Mouse (Mus musculus) CH12.LX (cell line): ENCODE results near the gene Sec14l3. TPM values are rescaled to one million over a fixed set of nuclear protein-coding genes. Genes with fewer than 3 reads are reported as not detected.

Experiments
- DNase-seq: peaks from one replicate; pipeline ENCODE4 v3.0.0-alpha.2; 2013; ENCODE audit errors: extremely low read depth
- H3K27ac ChIP-seq: 2 replicates; pipeline ENCODE4 v1.5.1; 2012; ENCODE audit warnings: low read depth, mild to moderate bottlenecking, control low read depth, moderate library complexity; ENCODE audit not compliant: insufficient read depth
- H3K27me3 ChIP-seq: replicated peaks from 2 replicates; pipeline ENCODE3; 2012; ENCODE audit warnings: inconsistent platforms
- H3K36me3 ChIP-seq, 2 experiments: replicated peaks in 1 of 2; 2 replicates each; pipeline versions ENCODE3 to v1.6.1; 2012; ENCODE audit warnings: inconsistent platforms in 1 of 2, low read length in 1 of 2, mild to moderate bottlenecking in 1 of 2, mixed read lengths in 1 of 2, moderate library complexity in 1 of 2; ENCODE audit not compliant: control insufficient read depth in 1 of 2, insufficient read depth in 1 of 2
- H3K4me1 ChIP-seq, 2 experiments: 2 replicates each; pipeline ENCODE4 v1.6.1; 2012; ENCODE audit warnings: inconsistent platforms in 1 of 2, moderate library complexity in 1 of 2; ENCODE audit not compliant: insufficient read depth in 2 of 2, control insufficient read depth in 1 of 2
- H3K4me2 ChIP-seq: 2 replicates; pipeline ENCODE4 v1.6.1; 2012; ENCODE audit warnings: low read depth, mild to moderate bottlenecking, control low read depth; ENCODE audit not compliant: poor library complexity, insufficient read depth, severe bottlenecking
- H3K4me3 ChIP-seq, 3 experiments: fragments of 150-350 bp in 1 of 3; sonication (generic) in 1 of 3; replicated peaks in 1 of 3; 2 replicates each; pipeline versions ENCODE3 to v1.5.1; 2011 to 2012; ENCODE audit warnings: low read depth in 2 of 3, low read length in 2 of 3, mild to moderate bottlenecking in 2 of 3, moderate library complexity in 2 of 3, control low read depth in 1 of 3, improper control_type of control experiment in 1 of 3, inconsistent platforms in 1 of 3, mixed read lengths in 1 of 3; ENCODE audit not compliant: poor library complexity in 1 of 3
- H3K79me2 ChIP-seq: replicated peaks from 2 replicates; pipeline ENCODE4 v1.6.1; 2012; ENCODE audit warnings: mild to moderate bottlenecking, moderate library complexity; ENCODE audit not compliant: control insufficient read depth, poor library complexity, insufficient read depth, severe bottlenecking; ENCODE audit errors: extremely low read depth
- H3K9ac ChIP-seq: 2 replicates; pipeline ENCODE4 v1.6.1; 2012; ENCODE audit warnings: low read depth, mild to moderate bottlenecking, control low read depth, moderate library complexity; ENCODE audit not compliant: insufficient read depth
- H3K9me3 ChIP-seq: replicated peaks from 2 replicates; pipeline ENCODE3; 2012; ENCODE audit warnings: low read length, inconsistent platforms, mixed read lengths
- BHLHE40 ChIP-seq: IDR thresholded peaks from 2 replicates; pipeline ENCODE4 v1.6.1; 2011; ENCODE audit warnings: mild to moderate bottlenecking, low read depth, low read length, improper control_type of control experiment
- CHD1 ChIP-seq: IDR thresholded peaks from 2 replicates; pipeline ENCODE4 v1.6.1; 2012; ENCODE audit warnings: low read depth, low read length, improper control_type of control experiment, inconsistent platforms
- CHD2 ChIP-seq: IDR thresholded peaks from 2 replicates; pipeline ENCODE4 v1.6.1; 2011; ENCODE audit warnings: low read length, improper control_type of control experiment
- CTCF ChIP-seq, 2 experiments: IDR thresholded peaks in 1 of 2; conservative IDR thresholded peaks in 1 of 2; 2 replicates each; pipeline ENCODE4 v1.5.1; 2011 to 2012; ENCODE audit warnings: low read depth in 2 of 2, low read length in 2 of 2, improper control_type of control experiment in 1 of 2, inconsistent platforms in 1 of 2, mild to moderate bottlenecking in 1 of 2, moderate library complexity in 1 of 2
- E2F4 ChIP-seq: IDR thresholded peaks from 2 replicates; pipeline ENCODE4 v1.6.1; 2011; ENCODE audit warnings: low read depth, low read length, improper control_type of control experiment; ENCODE audit not compliant: insufficient replicate concordance
- ELF1 ChIP-seq: IDR thresholded peaks from 2 replicates; pipeline ENCODE4 v1.6.1; 2014; ENCODE audit warnings: low read depth, mild to moderate bottlenecking, inconsistent platforms, low read length, improper control_type of control experiment
- EP300 ChIP-seq: IDR thresholded peaks from 2 replicates; pipeline ENCODE4 v1.6.1; 2011; ENCODE audit warnings: low read length, improper control_type of control experiment
- GABPA ChIP-seq: IDR thresholded peaks from 2 replicates; pipeline ENCODE4 v1.6.1; 2012; ENCODE audit warnings: low read depth, low read length, improper control_type of control experiment, inconsistent platforms; ENCODE audit not compliant: insufficient replicate concordance
- HCFC1 ChIP-seq: IDR thresholded peaks from 2 replicates; pipeline ENCODE4 v1.6.1; 2012; ENCODE audit warnings: low read depth, mild to moderate bottlenecking, inconsistent platforms, low read length, improper control_type of control experiment
- IRF4 ChIP-seq: IDR thresholded peaks from 2 replicates; pipeline ENCODE4 v1.6.1; 2014; ENCODE audit warnings: low read depth, mild to moderate bottlenecking, inconsistent platforms, low read length, improper control_type of control experiment
- JUN ChIP-seq: IDR thresholded peaks from 2 replicates; pipeline ENCODE4 v1.6.1; 2011; ENCODE audit warnings: low read depth, mild to moderate bottlenecking, low read length, improper control_type of control experiment, moderate library complexity; ENCODE audit not compliant: insufficient read depth
- JUND ChIP-seq: conservative IDR thresholded peaks from 2 replicates; pipeline ENCODE4 v1.6.1; 2011; ENCODE audit warnings: low read depth, low read length, improper control_type of control experiment
- KAT2A ChIP-seq: IDR thresholded peaks from 2 replicates; pipeline ENCODE4 v1.6.1; 2012; ENCODE audit warnings: low read length, improper control_type of control experiment, inconsistent platforms; ENCODE audit not compliant: insufficient replicate concordance
- MAFK ChIP-seq: IDR thresholded peaks from 2 replicates; pipeline ENCODE4 v1.6.1; 2011; ENCODE audit warnings: low read length, improper control_type of control experiment; ENCODE audit not compliant: insufficient replicate concordance
- MAX ChIP-seq: IDR thresholded peaks from 2 replicates; pipeline ENCODE4 v1.6.1; 2011; ENCODE audit warnings: low read length, improper control_type of control experiment
- MAZ ChIP-seq: IDR thresholded peaks from 2 replicates; pipeline ENCODE4 v1.6.1; 2012; ENCODE audit warnings: low read depth, mild to moderate bottlenecking, inconsistent platforms, low read length, improper control_type of control experiment, moderate library complexity
- MEF2A ChIP-seq: IDR thresholded peaks from 2 replicates; pipeline ENCODE4 v1.6.1; 2014; ENCODE audit warnings: low read depth, mild to moderate bottlenecking, inconsistent platforms, low read length, improper control_type of control experiment, borderline replicate concordance
- MXI1 ChIP-seq: IDR thresholded peaks from 2 replicates; pipeline ENCODE4 v1.6.1; 2011; ENCODE audit warnings: mild to moderate bottlenecking, low read depth, low read length, improper control_type of control experiment
- MYC ChIP-seq: IDR thresholded peaks from 2 replicates; pipeline ENCODE4 v1.6.1; 2011; ENCODE audit warnings: low read depth, mild to moderate bottlenecking, improper control_type of control experiment, low read length
- NELFE ChIP-seq: IDR thresholded peaks from 2 replicates; pipeline ENCODE4 v1.6.1; 2011; ENCODE audit warnings: low read depth, low read length, improper control_type of control experiment
- NRF1 ChIP-seq: IDR thresholded peaks from 2 replicates; pipeline ENCODE4 v1.6.1; 2014; ENCODE audit warnings: low read depth, mild to moderate bottlenecking, inconsistent platforms, low read length, improper control_type of control experiment, moderate library complexity
- POLR2A ChIP-seq: IDR thresholded peaks from 2 replicates; pipeline ENCODE4 v1.6.1; 2011; ENCODE audit warnings: low read depth, mild to moderate bottlenecking, improper control_type of control experiment, low read length
- POLR2AphosphoS2 ChIP-seq: IDR thresholded peaks from 2 replicates; pipeline ENCODE4 v1.6.1; 2011; ENCODE audit warnings: low read depth, low read length, improper control_type of control experiment
- SIN3A ChIP-seq: IDR thresholded peaks from 2 replicates; pipeline ENCODE4 v1.6.1; 2012; ENCODE audit warnings: low read length, improper control_type of control experiment, inconsistent platforms
- TBP ChIP-seq: conservative IDR thresholded peaks from 2 replicates; pipeline ENCODE4 v1.6.1; 2011; ENCODE audit warnings: low read depth, low read length, improper control_type of control experiment
- TCF12 ChIP-seq: IDR thresholded peaks from 2 replicates; pipeline ENCODE4 v1.6.1; 2014; ENCODE audit warnings: low read depth, mild to moderate bottlenecking, inconsistent platforms, low read length, improper control_type of control experiment
- UBTF ChIP-seq: IDR thresholded peaks from 2 replicates; pipeline ENCODE4 v1.6.1; 2012; ENCODE audit warnings: low read depth, mild to moderate bottlenecking, inconsistent platforms, low read length, improper control_type of control experiment, moderate library complexity
- USF1 ChIP-seq: IDR thresholded peaks from 2 replicates; pipeline ENCODE4 v1.6.1; 2014; ENCODE audit warnings: low read depth, mild to moderate bottlenecking, inconsistent platforms, low read length, improper control_type of control experiment
- USF2 ChIP-seq: conservative IDR thresholded peaks from 2 replicates; pipeline ENCODE4 v1.6.1; 2011; ENCODE audit warnings: low read depth, low read length, improper control_type of control experiment
- ZKSCAN1 ChIP-seq: IDR thresholded peaks from 2 replicates; pipeline ENCODE4 v1.6.1; 2012; ENCODE audit warnings: low read depth, inconsistent platforms, low read length, improper control_type of control experiment, borderline replicate concordance
- ZMIZ1 ChIP-seq: IDR thresholded peaks from 2 replicates; pipeline ENCODE4 v1.6.1; 2012; ENCODE audit warnings: low read depth, mild to moderate bottlenecking, inconsistent platforms, low read length, improper control_type of control experiment
- dilution Hi-C: fragments of 300-500 bp; cut with MboI; formaldehyde crosslinking; loops from 2 replicates; pipeline ENCODE4 v1.14.3; 2020; ENCODE audit warnings: low sequenced_read_pairs; ENCODE audit not compliant: extremely low pct_unique_long_range_greater_than_20kb, extremely low pct_ligation_motif_present
- in situ Hi-C: fragments of 300-500 bp; cut with MboI; formaldehyde crosslinking; loops from 3 replicates; pipeline ENCODE4 v1.14.3; 2019; ENCODE audit warnings: low sequenced_read_pairs, low pct_ligation_motif_present, low pct_unique_long_range_greater_than_20kb, mixed read lengths
- polyA plus RNA-seq: library from polyadenylated mRNA; unstranded; fragments of >175 nt; gene quantifications from 2 replicates; pipeline ENCODE4 v1.2.1, GENCODE M21; 2012; ENCODE audit warnings: low read depth; ENCODE audit not compliant: insufficient read length
- total RNA-seq, 2 experiments: library from RNA; depleted of rRNA; stranded (reverse); fragments of 300-350 nt in 1 of 2; fragments of >200 nt in 1 of 2; gene quantifications; 2 replicates each; pipeline ENCODE4 v1.2.3; 2012 to 2014

Gene Sec14l3
- total and polyA plus RNA-seq, 3 experiments = not detected

DNA sequence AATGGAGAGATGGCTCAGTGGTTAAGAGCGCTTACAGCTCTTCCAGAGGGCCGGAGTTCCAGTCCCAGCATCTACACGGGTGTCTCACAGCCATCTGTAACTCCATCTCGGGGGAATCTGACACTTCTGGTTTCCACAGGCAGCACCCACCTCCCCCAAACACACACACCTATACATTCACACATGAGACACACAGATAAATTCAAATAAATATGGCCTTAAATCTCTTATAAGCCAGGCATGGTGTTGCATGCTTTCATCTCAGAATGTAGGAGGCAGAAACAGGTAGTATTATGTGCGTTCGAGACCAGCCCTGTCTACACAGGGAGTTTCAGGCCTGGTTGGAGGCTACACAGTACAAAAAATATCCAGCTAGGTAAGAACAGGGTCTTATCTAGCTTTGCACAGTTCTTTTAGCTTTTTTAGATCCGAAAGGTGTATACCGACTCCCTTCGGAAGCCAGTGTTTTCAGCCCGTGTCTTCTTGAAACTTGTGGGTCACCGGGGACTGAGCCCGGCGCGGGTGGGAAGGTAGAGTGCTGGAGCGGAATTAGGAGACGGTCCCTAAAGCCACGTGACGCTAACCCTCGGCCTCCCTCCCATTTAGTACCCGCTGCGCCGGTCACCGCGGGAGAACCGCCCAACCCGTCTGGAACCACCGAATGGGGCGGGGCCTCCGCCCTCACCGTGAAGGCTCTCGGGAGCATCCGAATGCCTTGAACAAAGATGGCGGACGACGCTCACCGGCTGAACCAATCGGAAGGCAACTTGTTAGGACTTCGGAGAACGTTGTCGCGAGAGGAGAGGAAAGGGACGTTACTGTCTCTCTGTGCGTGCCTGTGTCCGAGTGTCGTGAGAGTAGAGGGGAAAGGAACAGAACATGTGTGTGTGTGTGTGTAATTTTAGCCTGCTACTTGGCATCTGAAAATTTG, 31.7 kb downstream of the Sec14l3 start:
- Histone ChIP-seq H3K4me1 (peaks cover 11 to 30% of the 10 kb centered on the region in 2 experiments), H3K27ac (peak overlapping the region; percentile 82), H3K36me3 (peaks cover 23 to 55% of the 10 kb centered on the region in 2 experiments), H3K9ac (peak overlapping the region; percentile 95), H3K4me2 (peak overlapping the region; percentile 78), H3K27me3 (no peaks in the 10 kb centered on the region), H3K9me3 (peaks cover 7% of the 10 kb centered on the region), H3K4me3 (peak overlapping the region; percentile 61 to 78 (median 67)), H3K79me2 (no peaks in the 10 kb centered on the region)
- TF ChIP-seq NELFE (peak; percentile 96), HCFC1 (peak; percentile 96), KAT2A (peak; percentile 99), ZMIZ1 (peak; percentile 95), MAFK (no peak), GABPA (peak; percentile 87; the same call in 1 of the 2 replicates), CHD1 (0 out of 2 replicates have a peak, but pooled peaks have one; percentile 28), E2F4 (0 out of 2 replicates have a peak, but pooled peaks have one; percentile 75), POLR2A (peak; percentile 99), TCF12 (peak; percentile 95), ZKSCAN1 (no peak), JUND (no peak), TBP (peak; percentile 96), IRF4 (peak; percentile 71), BHLHE40 (peak; percentile 75; the same call in 1 of the 2 replicates), CTCF (conservative IDR thresholded peaks at IDR 0.05 in 1 of 2, IDR thresholded peaks at IDR 0.05 in 1 of 2; ENCODE audit: low read depth in 2 of 2, low read length in 2 of 2) (no peak), JUN (no peak), UBTF (0 out of 2 replicates have a peak, but pooled peaks have one; percentile 18), POLR2AphosphoS2 (peak; percentile 98), MXI1 (peak; percentile 85), USF2 (peak; percentile 95), SIN3A (peak; percentile 81; the same call in 1 of the 2 replicates), EP300 (no peak), MYC (peak; percentile 90), NRF1 (peak; percentile 79), CHD2 (peak; percentile 100), USF1 (peak; percentile 95), MEF2A (peak; percentile 79), MAZ (peak; percentile 92; the same call in 1 of the 2 replicates), MAX (peak; percentile 93), ELF1 (peak; percentile 89)
- dilution Hi-C loops = no loop called here
- in situ Hi-C loops = no loop called here
- DNase-seq = peak; percentile 100
